Mouse (Mus musculus) CD4-positive helper T cell, adult 2 months (primary cell): ENCODE measurements around the gene Fam168a.
A peak's percentile ranks its signal among the peaks of the same experiment; 100 is the strongest.

Experiments
- DNase-seq: peaks from one replicate; pipeline ENCODE4 v3.0.0-alpha.2; 2012; ENCODE audit warnings: low read depth, missing footprints, low spot score

Fam168a gene

GRCm38 (mm10) chr7:100775810-100776209 is 69.4 kb downstream of the Fam168a start:
- no peak for DNase-seq

DNA sequence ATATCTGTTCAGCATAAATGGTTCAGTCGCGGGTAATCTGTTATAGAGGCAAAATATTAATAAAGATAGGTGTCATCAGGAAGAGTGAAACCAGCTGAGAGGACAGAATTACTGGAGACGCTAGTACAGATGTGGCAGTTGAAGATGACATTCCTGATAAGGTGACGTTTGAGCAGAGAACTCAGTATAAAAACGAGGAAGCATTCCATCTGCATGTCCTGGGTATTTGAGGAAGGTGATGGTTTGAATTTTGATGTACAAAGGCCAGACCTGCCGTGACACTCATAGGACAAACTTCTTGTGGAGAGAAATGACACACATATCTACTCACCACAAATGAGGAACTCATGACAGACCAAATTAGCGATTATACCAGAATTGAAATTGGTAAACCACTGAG is 73.8 kb downstream of the Fam168a start:
- DNase-seq: no peak

- no peak for DNase-seq
Observed at GRCm38 (mm10) chr7:100784650-100785049, 78.2 kb downstream of the Fam168a start.

- DNase-seq: no peak
Observed at GRCm38 (mm10) chr7:100785426-100785825, 79.0 kb downstream of the Fam168a start.

DNA sequence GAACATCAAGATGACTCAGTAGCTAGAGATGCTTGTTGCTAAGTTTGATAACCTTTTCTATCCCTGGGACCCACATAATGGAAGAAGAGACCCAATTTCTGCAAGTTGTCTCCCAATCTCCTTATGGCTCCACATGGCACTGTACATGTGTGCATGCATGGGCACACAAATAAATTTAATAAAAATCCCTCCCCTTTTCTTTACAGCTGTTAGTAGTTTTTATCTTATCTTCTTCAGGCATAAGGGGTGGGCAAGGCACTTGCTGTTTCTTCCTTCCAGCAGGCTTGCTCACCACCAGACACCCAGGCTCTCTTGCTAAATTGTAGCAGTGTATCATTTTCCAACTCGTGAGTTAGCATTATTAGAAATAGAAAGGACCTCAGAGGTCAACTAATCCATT is 79.6 kb downstream of the Fam168a start:
- no peak for DNase-seq

- DNase-seq: no peak
Observed at GRCm38 (mm10) chr7:100788291-100788690, 81.9 kb downstream of the Fam168a start.

GRCm38 (mm10) chr7:100798810-100799209 is 92.4 kb downstream of the Fam168a start:
- peak; percentile 31 for DNase-seq

DNA sequence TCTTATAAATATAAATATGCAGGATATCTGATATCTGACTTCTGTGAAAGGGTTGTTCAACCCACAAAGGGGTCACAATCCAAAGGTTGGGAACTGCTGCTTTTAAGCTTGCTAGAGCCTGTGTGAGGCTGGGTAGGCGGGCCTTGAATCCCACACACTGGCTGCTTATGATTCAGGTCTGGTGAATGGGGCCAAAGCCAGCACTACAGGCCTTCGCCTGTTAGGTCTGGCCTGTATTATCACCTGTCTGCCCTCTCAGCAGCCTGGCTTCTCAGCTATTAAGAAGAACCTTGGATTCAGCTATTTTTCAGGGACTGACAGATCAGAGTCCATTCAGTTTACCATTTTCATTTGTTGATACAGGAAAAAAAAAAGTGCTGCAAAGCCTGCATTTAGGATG is 99.0 kb downstream of the Fam168a start:
- DNase-seq: no peak

DNA sequence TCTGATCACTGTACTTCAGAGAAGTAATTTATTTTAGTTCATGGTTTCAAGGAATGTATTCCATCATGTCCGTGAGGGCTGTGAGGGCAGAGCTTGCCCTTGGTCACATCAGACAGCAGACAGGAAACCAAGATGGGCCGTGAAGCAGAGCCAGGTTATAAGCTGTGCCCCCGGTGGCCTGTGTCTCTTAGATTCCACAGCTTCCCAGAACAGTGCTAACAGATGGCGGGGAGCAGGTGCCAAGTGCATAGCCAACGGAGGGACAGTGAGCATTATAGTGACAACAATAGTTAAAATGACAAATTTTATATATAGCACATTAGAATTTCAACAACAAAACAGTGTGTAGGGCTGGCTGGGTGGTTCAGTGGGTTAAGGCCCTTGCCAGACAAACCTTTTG is 105.5 kb downstream of the Fam168a start:
- DNase-seq: no peak

DNA sequence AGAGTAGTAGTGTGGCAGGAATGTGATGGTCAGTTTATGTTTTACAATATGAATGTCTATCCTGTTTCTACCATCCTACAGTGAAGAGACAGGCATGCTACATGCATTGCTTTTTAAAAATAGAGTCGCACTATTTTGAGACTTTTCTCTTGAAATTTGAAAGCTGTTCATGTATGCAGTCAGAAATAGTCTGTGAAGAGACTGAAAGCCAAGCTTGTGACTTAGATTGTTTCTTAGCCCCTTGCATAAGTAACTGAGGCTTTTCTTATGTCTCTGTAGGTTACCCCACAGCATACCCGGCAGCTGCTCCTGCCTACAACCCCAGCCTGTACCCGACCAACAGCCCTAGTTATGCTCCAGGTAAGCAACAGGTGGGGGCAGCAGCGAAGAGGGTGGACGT is 106.2 kb downstream of the Fam168a start:
- DNase-seq: no peak

- DNase-seq: no peak
Observed at GRCm38 (mm10) chr7:100815900-100816570, 109.6 kb downstream of the Fam168a start.

- no peak for DNase-seq
Observed at GRCm38 (mm10) chr7:100816759-100817441, 110.5 kb downstream of the Fam168a start.

DNA sequence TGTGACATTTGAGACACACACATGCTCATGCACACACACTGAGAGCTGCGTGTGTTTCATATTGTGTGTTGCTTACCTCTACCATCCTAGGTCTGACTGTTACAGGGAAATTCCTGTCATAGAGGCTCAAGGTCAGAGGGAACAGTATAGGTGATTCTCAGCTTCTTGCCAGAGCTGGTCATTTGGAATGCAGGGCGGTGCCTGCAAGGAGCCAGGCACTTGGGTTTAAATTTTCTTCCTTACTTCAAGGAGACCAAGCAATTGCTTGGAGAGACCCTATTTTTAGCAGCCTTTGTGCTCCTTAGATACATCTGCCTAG is 111.0 kb downstream of the Fam168a start:
- DNase-seq: no peak

- peak; percentile 6 for DNase-seq
Observed at GRCm38 (mm10) chr7:100818401-100819064, 112.1 kb downstream of the Fam168a start.

DNA sequence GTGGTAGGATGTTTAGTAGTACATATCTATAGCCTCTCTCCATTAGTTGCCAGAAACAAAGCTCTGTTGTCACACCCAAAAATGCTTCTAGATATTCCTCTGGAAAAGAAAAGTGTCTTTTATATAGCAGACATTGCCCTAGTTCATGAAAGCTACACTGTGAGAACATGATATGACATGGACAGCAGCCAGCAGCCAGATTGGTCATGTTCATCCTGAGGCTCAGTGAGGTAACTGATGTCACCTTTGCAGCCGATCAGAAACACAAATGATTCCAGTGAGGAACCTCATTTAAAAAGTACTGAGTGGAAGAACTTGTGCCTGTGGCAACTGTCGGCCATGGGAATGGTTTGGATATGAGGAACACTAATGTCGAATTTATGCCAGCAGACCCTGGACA is 118.2 kb downstream of the Fam168a start:
- DNase-seq: no peak

DNA sequence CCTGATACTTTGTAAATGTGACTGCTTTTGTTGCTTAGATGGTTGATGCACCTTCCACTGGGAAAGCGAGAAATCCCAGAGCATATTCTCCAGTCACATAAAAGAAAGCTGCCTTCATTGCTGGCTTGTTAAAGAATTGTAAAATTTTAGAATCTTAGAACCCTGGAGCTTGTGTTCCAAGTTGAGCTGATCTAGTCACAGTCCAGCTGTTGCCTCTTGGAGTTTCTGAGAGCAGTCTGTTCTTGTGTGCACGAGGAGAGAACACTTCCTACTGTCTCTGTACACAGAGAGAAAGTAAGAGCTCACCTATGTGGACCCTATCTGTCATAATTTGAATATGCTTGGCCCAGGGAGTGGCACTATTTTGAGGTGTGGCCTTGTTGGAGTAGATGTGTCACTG is 122.1 kb downstream of the Fam168a start:
- no peak for DNase-seq

GRCm38 (mm10) chr7:100833859-100834258 is 127.4 kb downstream of the Fam168a start:
- no peak for DNase-seq

- DNase-seq: no peak
Observed at GRCm38 (mm10) chr7:100835168-100835567, 128.7 kb downstream of the Fam168a start.

DNA sequence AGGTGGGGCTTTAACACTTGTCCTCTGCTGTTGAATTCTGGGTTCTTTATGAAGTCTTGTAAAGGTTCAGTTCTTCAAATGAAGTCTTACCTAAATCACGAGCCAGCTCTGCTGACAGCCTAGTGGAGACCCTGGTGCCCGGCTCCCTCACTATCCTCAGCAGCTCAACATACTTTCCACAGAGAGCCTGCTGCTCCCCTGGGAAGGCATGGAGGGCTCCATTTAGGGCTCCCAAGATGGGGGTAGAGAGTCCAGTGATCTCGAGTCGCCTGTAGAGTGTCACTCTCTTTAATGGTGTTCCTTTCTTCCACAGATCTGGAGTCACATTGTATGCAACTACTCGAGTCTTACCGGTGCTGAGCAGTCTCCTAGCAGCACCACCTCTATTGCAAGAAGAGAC is 129.3 kb downstream of the Fam168a start:
- DNase-seq: no peak

- DNase-seq: no peak
Observed at GRCm38 (mm10) chr7:100836657-100837056, 130.2 kb downstream of the Fam168a start.

GRCm38 (mm10) chr7:100837701-100838100 is 131.3 kb downstream of the Fam168a start:
- DNase-seq: no peak

DNA sequence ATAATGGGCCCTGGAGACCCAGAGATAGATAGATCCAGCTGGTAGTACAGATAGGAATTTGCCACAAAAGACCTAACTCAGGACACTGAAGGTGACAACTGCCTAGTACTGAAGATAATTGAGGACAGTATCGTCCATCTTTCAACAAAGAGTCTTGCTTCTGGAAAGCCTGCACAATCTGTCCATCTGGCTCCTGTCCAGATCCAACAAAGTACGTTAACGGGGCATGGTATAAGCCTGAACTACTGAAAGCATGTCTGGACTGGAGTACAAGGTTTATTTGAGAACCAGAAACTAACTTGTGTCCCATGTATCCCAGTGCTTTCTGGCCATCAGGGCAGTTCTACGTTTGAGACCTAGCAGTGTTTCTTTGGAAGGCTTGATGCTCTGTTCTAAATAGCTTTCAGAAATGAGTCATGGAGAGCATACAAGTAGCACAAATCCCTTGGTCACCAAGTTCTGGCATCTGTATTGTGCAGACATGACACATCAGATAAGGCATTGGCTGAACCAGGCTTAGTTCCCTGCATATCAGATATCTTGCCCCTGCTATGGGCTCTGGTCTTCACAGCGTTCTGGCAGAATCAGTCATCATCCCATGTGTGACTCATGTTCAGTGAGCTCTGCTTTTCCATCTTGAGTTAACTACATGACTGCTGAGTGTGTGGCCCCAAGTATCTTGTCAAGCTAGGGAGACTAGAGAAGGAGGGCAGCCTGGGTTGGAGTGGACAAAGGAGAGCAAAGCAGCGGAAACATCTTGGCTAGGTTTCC is 133.4 kb downstream of the Fam168a start:
- no peak for DNase-seq
